Mouse (Mus musculus) bone marrow macrophage, adult 2 months (primary cell): ENCODE results near the gene Gpr142. TPM values are rescaled to one million over a fixed set of nuclear protein-coding genes. Genes with fewer than 3 reads are reported as not detected.

Source experiments
- H3K27ac ChIP-seq: 2 replicates; pipeline ENCODE4 v1.5.1; 2012; ENCODE audit warnings: low read depth, low read length; ENCODE audit not compliant: insufficient read depth
- H3K4me1 ChIP-seq: 2 replicates; pipeline ENCODE4 v1.6.1; 2012; ENCODE audit warnings: low read length; ENCODE audit not compliant: control insufficient read depth, insufficient read depth
- H3K4me3 ChIP-seq: 2 replicates; pipeline ENCODE4 v1.5.1; 2012; ENCODE audit warnings: mild to moderate bottlenecking, low read length, moderate library complexity; ENCODE audit not compliant: insufficient read depth
- CTCF ChIP-seq: IDR thresholded peaks from 2 replicates; pipeline ENCODE4 v1.5.1; 2012; ENCODE audit warnings: low read depth, mild to moderate bottlenecking, low read length, moderate library complexity
- POLR2A ChIP-seq: IDR thresholded peaks from 2 replicates; pipeline ENCODE4 v1.6.1; 2012; ENCODE audit warnings: mild to moderate bottlenecking, low read depth, low read length, borderline replicate concordance
- polyA plus RNA-seq: library from polyadenylated mRNA; stranded (reverse); fragments of >200 nt; gene quantifications from 2 replicates; pipeline ENCODE4 v1.2.4, GENCODE M21; 2012; ENCODE audit not compliant: missing spikeins, insufficient read depth, insufficient read length

The Gpr142 gene
- polyA plus RNA-seq, 1 experiment, result not detected

GRCm38 (mm10) chr11:114829499-114830432 is 31.0 kb downstream of the Gpr142 start:
- Histone ChIP-seq H3K4me1 (peaks cover 15% of the 10 kb centered on the region), H3K4me3 (no peak overlapping the region), H3K27ac (no peak overlapping the region)
- TF ChIP-seq CTCF (no peak), POLR2A (no peak)

GRCm38 (mm10) chr11:114830433-114830773 is 31.7 kb downstream of the Gpr142 start:
- H3K4me3 ChIP-seq, result no peak overlapping the region
- peaks cover 15% of the 10 kb centered on the region for H3K4me1 ChIP-seq
- TF ChIP-seq CTCF (no peak), POLR2A (no peak)
- H3K27ac ChIP-seq, result no peak overlapping the region

- Histone ChIP-seq H3K4me1 (peaks cover 5% of the 10 kb centered on the region), H3K27ac (no peak overlapping the region), H3K4me3 (no peak overlapping the region)
- no peak for TF ChIP-seq POLR2A
- TF ChIP-seq CTCF, result no peak
Observed at GRCm38 (mm10) chr11:114833166-114833565, 34.4 kb downstream of the Gpr142 start.

DNA sequence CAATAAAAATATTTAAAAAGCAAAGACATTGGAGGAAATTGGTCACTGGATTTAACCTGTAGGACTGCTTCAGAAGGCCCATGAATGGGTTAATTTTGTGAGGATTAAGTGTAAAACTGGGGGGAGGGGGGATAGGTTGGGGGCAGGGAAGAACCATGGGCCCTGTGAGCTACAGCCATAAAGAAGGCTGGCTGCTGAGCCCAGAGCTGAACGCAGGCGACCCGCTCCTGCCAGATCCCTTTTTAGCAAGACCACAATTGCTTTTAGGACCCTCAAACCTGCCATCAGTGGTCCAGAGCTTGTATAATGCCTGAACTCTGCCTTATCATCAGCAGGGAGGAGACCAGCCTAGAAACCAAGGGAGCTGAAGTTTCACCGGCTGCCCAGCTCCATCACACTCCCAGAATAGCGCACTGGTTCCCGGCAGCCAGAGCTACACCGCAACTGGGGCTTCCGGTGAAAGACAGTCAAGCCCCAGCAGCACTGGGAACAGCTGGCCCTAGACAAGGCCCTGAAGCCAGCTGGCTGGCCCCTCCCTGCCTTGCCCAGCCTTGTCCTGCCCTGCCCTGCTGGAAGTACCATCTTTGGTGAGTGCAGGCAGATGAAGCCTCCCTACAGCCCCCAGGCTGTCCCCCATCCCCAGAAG is 45.2 kb downstream of the Gpr142 start:
- no peak overlapping the region for H3K27ac ChIP-seq
- H3K4me1 ChIP-seq, result peaks cover 3% of the 10 kb centered on the region; the same call in 1 of the 2 replicates
- H3K4me3 ChIP-seq, result no peak overlapping the region
- TF ChIP-seq CTCF, result no peak
- TF ChIP-seq POLR2A, result no peak

DNA sequence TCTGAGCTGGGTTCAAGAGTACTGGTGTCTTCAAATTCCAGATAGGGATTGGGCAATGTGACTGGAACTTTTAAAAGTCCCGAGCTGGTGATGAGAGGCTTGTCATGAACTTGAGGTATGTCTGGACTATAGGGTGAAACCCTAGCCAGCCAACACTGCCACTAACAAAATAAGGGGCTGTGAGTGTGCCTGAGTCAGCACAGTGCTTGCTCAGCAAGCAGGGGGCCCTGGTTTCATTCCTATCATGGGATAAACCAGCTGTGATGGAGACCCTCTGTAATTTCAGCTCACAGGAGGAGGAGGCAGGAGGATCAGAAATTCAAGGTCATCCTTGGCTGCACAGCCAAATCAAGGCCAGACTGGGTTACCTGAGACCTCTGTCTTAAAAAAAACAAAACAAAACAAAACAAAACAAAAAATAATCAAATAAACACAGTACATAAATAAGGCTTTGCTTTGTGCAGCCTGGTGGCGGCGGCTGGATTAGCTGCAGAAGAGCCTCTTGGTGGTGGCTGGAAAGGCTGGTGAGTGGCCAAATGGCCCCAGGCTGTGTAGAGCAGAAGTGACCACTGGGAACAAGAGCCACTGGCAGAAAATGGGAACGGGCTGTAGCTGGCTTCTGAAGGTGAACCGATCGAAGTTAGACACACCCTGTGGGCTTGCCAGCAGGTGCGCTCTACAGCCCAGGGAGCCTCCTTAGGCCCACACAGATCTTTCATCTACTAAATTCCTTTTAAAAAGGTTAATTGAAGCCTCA is 45.9 kb downstream of the Gpr142 start:
- no peak for TF ChIP-seq POLR2A
- TF ChIP-seq CTCF, result no peak
- H3K27ac ChIP-seq, result no peak overlapping the region

GRCm38 (mm10) chr11:114846336-114846735 is 47.6 kb downstream of the Gpr142 start:
- Histone ChIP-seq H3K27ac (no peak overlapping the region), H3K4me3 (no peak overlapping the region), H3K4me1 (peaks cover 3% of the 10 kb centered on the region; the same call in 1 of the 2 replicates)
- TF ChIP-seq CTCF (no peak), POLR2A (no peak)

More for the DNA sequence above, 45.9 kb downstream of the Gpr142 start:
- H3K4me3 ChIP-seq, result no peak overlapping the region
- peaks cover 3% of the 10 kb centered on the region; the same call in 1 of the 2 replicates for H3K4me1 ChIP-seq

DNA sequence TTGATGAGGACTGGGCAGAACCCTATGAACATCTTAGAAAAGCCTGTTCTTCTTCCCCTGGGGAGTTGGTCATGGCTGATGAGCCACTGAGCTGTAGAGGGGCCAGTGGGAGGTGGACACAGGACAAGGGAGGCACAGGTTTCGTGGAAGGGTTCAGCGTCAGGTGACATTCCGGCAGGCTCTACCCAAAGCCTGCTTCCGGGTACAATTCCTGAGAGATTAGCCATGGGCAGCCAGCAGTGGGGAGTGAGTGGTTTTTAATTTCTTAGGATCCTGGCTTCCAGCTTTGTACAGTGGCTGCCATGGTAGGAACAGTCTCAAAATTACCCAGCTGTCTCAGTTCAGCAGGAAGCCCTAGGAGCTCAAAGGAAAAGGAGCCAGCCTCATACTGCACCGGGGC is 48.3 kb downstream of the Gpr142 start:
- no peak overlapping the region for H3K27ac ChIP-seq
- peaks cover 3% of the 10 kb centered on the region; the same call in 1 of the 2 replicates for H3K4me1 ChIP-seq

GRCm38 (mm10) chr11:114849572-114849971 is 50.8 kb downstream of the Gpr142 start:
- Histone ChIP-seq H3K4me3 (no peak overlapping the region), H3K27ac (no peak overlapping the region), H3K4me1 (peaks cover 6% of the 10 kb centered on the region)
- TF ChIP-seq CTCF, result no peak
- no peak for TF ChIP-seq POLR2A

More for the DNA sequence above, 48.3 kb downstream of the Gpr142 start:
- no peak overlapping the region for H3K4me3 ChIP-seq
- TF ChIP-seq CTCF, result no peak

DNA sequence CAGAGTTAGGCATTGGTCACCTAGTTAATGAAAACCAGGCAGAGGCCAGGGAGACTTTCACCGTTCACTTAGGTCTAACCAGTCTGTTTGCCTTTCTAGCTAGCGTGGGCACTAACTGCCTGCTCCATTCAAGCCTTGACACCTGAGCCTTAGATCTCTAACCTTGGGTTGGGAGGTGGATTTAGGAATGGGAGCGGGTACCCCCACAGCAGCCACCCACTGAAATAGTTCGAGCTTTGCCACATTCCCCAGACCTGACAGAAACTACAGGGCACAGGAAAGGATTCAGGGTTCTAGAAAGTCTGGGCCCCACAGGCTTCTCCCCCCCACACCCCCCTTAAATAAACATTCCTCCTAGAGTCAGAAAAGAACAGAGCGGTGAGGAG is 51.3 kb downstream of the Gpr142 start:
- Histone ChIP-seq H3K4me3 (no peak overlapping the region), H3K27ac (no peak overlapping the region), H3K4me1 (peaks cover 6% of the 10 kb centered on the region)
- no peak for TF ChIP-seq POLR2A
- no peak for TF ChIP-seq CTCF
